Mouse (Mus musculus) heart, embryonic 14.5 days (tissue): ENCODE measurements around the gene Camsap2. TPM values are rescaled to one million over a fixed set of nuclear protein-coding genes. Genes with fewer than 3 reads are reported as not detected.
A peak's percentile ranks its signal among the peaks of the same experiment; 100 is the strongest.

Experiments used
- ATAC-seq: fragments of 200-750 bp; cut with Nextera tagmentation; 2 replicates; pipeline ENCODE4 v1.8.0; 2017; ENCODE audit warnings: low read depth, moderate TSS enrichment; ENCODE audit not compliant: insufficient number of reproducible peaks, insufficient read depth, low FRiP score
- H3K27ac ChIP-seq, 2 experiments: fragments of 200-500 bp in 1 of 2; fragments of 300-500 bp in 1 of 2; sonication (generic) in 1 of 2; replicated peaks in 1 of 2; 2 replicates each; pipeline ENCODE4 v1.5.1; 2012 to 2014; ENCODE audit warnings: low read depth in 2 of 2, low read length in 2 of 2, control low read depth in 1 of 2, mild to moderate bottlenecking in 1 of 2, mixed read lengths in 1 of 2; ENCODE audit not compliant: control insufficient read depth in 1 of 2, insufficient read depth in 1 of 2
- H3K27me3 ChIP-seq: fragments of 300-500 bp; sonication (generic); 2 replicates; pipeline ENCODE4 v1.6.1; 2014; ENCODE audit warnings: mild to moderate bottlenecking, low read length, control low read depth; ENCODE audit not compliant: control insufficient read depth, insufficient read depth
- H3K36me3 ChIP-seq: fragments of 300-500 bp; sonication (generic); 2 replicates; pipeline ENCODE4 v1.6.1; 2014; ENCODE audit warnings: mild to moderate bottlenecking, control low read depth, low read length, mixed read lengths; ENCODE audit not compliant: control insufficient read depth, insufficient read depth
- H3K4me1 ChIP-seq, 2 experiments: fragments of 200-500 bp in 1 of 2; fragments of 300-500 bp in 1 of 2; sonication (generic) in 1 of 2; 2 replicates each; pipeline ENCODE4 v1.6.1; 2012 to 2014; ENCODE audit warnings: low read length in 2 of 2, control low read depth in 1 of 2, mixed read lengths in 1 of 2; ENCODE audit not compliant: control insufficient read depth in 2 of 2, insufficient read depth in 2 of 2
- H3K4me2 ChIP-seq: fragments of 300-500 bp; sonication (generic); 2 replicates; pipeline ENCODE4 v1.6.1; 2014; ENCODE audit warnings: mild to moderate bottlenecking, low read length
- H3K4me3 ChIP-seq, 2 experiments: fragments of 200-500 bp in 1 of 2; fragments of 300-500 bp in 1 of 2; sonication (generic) in 1 of 2; 2 replicates each; pipeline ENCODE4 v1.5.1; 2012 to 2014; ENCODE audit warnings: low read length in 2 of 2, mild to moderate bottlenecking in 2 of 2, control low read depth in 1 of 2, low read depth in 1 of 2, moderate library complexity in 1 of 2; ENCODE audit not compliant: control insufficient read depth in 1 of 2, insufficient read depth in 1 of 2
- H3K9ac ChIP-seq: fragments of 300-500 bp; sonication (generic); 2 replicates; pipeline ENCODE4 v1.6.1; 2014; ENCODE audit warnings: mild to moderate bottlenecking, low read length
- H3K9me3 ChIP-seq: fragments of 300-500 bp; sonication (generic); 2 replicates; pipeline ENCODE4 v1.6.1; 2016; ENCODE audit warnings: low read length, control low read depth; ENCODE audit not compliant: control insufficient read depth
- WGBS: fragments of 180-500 bp; shearing (Covaris S2); extraction: QIAGEN DNeasy Blood & Tissue Kit; methylation state at CpG from one replicate; pipeline ENCODE4 v1.1.7; 2014; 5-methylcytosine and 5-hydroxymethylcytosine counted together
- polyA plus RNA-seq: library from polyadenylated mRNA; unstranded; fragments of >200 nt; fragmentation: Nextera tagmentation; extraction: Ambion mirVana; gene quantifications from 2 replicates; pipeline ENCODE4 v1.2.1, GENCODE M21; 2014

Camsap2 gene
- polyA plus RNA-seq, 1 experiment from 2014 or later, result 13.0 TPM

DNA sequence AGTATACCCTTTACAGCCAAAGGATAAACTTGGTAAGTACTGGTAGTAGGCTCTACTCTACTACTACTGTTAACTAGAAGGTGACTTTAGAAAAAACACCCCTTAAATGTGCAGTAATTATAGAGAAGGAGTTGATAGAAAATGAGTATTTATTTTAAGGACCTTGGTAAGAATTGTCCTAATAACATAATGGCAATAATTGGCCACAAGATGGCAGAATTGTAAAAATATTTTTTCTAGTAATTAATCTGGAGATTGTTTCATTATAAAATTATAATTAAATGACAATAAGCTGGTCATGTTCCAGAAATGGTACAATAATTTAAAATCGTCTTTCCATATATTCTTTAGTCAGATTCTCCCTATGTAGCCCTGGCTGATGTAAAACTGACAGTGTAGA lies 56.1 kb downstream of the Camsap2 start:
- no peak overlapping the region for H3K4me2 ChIP-seq
- 67% methylated on average over 1 of the region's 1 CpGs for WGBS
- H3K9me3 ChIP-seq, result no peaks in the 10 kb centered on the region
- H3K27me3 ChIP-seq, result no peaks in the 10 kb centered on the region
- no peak overlapping the region for H3K27ac ChIP-seq
- H3K36me3 ChIP-seq, result peaks cover 30% of the 10 kb centered on the region
- H3K4me1 ChIP-seq, result no peaks in the 10 kb centered on the region
- no peak for ATAC-seq
- no peak overlapping the region for H3K4me3 ChIP-seq
- no peak overlapping the region for H3K9ac ChIP-seq

DNA sequence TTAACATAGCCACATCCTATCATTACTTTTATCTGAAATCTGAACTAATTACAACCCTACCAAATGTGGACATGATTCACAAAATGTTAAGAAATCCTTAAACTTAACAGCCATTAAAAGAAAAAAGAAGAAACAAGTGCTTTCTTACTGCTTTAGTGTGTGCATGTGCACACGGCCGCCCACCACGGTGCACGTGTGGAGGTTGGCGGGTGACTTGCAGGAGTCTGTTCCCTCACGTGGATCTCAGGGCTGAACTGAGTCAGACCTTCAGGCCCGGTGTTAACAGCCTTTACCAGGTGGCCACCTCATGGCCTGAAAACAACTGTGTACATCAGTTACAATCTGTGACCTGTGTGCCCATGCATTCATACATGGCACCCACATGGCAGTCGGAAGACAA lies 68.5 kb downstream of the Camsap2 start:
- Histone ChIP-seq H3K36me3 (peaks cover 95% of the 10 kb centered on the region), H3K4me3 (no peak overlapping the region), H3K9ac (no peak overlapping the region), H3K9me3 (no peaks in the 10 kb centered on the region), H3K27me3 (no peaks in the 10 kb centered on the region), H3K4me1 (no peaks in the 10 kb centered on the region), H3K27ac (no peak overlapping the region), H3K4me2 (no peak overlapping the region)
- 90% methylated on average over 8 of the region's 8 CpGs for WGBS
- ATAC-seq, result no peak

DNA sequence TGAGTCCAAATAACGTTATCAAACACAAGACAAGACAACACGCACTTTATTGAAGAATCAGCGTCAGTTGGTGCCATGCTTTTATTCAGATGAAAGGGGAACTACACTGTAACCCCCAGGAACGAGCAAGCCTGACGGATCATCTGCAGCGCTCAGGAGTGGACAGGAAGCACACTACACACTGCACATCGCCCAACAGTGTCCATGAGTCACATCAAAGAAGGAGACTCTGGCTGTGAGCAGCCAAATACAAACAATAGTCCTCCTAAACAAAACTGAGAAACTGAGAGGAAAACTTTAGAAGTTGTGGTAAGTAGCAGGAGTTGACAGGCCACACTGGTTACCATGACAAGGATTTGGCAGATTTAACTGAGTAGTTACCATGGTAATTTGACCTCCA lies 77.7 kb downstream of the Camsap2 start:
- H3K4me2 ChIP-seq, result no peak overlapping the region
- WGBS, result 80% methylated on average over 7 of the region's 7 CpGs
- ATAC-seq, result no peak
- no peak overlapping the region for H3K4me3 ChIP-seq
- H3K27me3 ChIP-seq, result peaks cover 3% of the 10 kb centered on the region; the same call in 1 of the 2 replicates
- no peaks in the 10 kb centered on the region for H3K4me1 ChIP-seq
- H3K9me3 ChIP-seq, result no peaks in the 10 kb centered on the region
- no peak overlapping the region for H3K9ac ChIP-seq
- peaks cover 51% of the 10 kb centered on the region for H3K36me3 ChIP-seq
- H3K27ac ChIP-seq, result no peak overlapping the region

DNA sequence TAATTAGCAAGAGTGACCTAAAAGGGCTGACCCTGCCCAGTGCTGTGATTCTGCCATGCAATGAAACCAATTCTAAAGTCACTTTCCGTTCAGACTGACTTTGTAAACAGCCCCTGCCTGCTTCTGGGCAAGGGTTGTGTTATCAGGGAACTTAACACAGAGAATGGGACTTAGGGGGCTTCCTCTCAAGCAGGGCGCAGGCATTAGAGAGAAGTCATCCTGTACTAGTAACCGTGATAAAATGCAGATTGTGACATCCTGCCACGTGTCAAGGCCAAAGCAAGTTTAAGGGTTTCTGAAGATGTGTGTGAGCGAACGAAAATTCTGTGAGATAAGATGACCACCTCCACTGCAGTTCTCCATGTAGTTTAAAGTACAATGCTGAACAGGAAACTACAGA lies 79.8 kb downstream of the Camsap2 start:
- Histone ChIP-seq H3K9me3 (no peaks in the 10 kb centered on the region), H3K4me1 (no peaks in the 10 kb centered on the region), H3K4me2 (no peak overlapping the region), H3K4me3 (no peak overlapping the region), H3K9ac (no peak overlapping the region), H3K27ac (no peak overlapping the region), H3K27me3 (peaks cover 18% of the 10 kb centered on the region), H3K36me3 (peaks cover 31% of the 10 kb centered on the region)
- WGBS, result 23% methylated on average over 6 of the region's 6 CpGs
- ATAC-seq, result no peak

DNA sequence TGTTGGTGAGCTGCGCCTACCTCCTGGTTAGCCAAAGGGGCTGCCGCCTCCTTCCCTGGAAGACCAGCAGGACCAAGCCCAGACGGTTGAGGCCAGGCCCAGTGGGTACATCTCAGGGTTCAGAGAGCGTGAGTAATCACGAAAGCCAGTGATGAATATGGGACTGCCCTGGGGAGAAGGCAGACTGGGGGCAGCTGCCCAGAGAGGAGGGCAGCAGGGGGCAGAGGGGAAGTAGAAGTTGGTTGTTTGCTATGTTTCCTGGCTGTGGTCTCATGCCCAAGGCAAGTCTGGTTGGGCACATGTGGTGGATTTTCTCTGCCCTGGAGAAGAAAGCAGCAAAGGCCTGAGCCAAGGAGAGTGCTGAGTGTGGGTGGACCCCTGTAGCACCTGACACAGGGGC lies 82.5 kb downstream of the Camsap2 start:
- no peak overlapping the region for H3K27ac ChIP-seq
- no peak overlapping the region for H3K4me3 ChIP-seq
- ATAC-seq, result no peak
- H3K9me3 ChIP-seq, result no peaks in the 10 kb centered on the region
- 82% methylated on average over 5 of the region's 5 CpGs for WGBS
- H3K4me1 ChIP-seq, result peaks cover 7 to 13% of the 10 kb centered on the region in 2 experiments
- H3K36me3 ChIP-seq, result peaks cover 9% of the 10 kb centered on the region; the same call in 1 of the 2 replicates
- H3K4me2 ChIP-seq, result no peak overlapping the region
- H3K9ac ChIP-seq, result no peak overlapping the region
- peaks cover 46% of the 10 kb centered on the region for H3K27me3 ChIP-seq

DNA sequence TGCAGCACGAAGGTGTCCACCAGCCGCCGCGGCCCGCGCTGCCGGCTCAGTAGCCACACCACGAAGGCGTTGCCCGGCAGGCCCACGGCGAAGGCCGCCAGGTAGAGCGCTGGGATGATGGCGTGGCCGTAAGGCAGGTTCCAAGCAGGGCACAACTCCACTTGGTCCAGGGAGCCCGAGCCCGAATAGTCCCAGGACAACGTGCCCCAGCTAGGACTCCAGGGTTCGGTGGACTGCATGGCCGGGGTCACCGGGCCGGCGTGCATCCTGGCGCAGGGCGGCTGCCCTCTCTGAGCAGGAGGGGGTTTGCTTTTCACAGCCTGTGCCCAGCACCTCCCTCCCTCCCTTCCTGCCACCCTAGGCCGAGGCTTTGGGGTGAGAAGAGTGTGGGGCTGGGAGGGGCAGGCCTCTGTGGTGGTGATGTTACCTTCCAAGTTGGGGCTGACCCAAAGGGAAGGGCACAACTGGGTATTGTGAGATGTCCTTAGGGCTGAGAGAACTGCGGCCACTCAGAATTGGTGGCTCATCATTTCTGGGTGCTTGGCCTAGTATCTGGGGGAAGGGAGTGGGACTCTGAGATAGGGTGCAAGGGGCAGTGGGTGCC lies 85.2 kb downstream of the Camsap2 start, which contains the start of gene Gpr25:
Gpr25 (minus strand) TSS at position 239 of the 604 bp plus-strand sequence.
- peak within 1 kb of the TSS; percentile 96 for H3K4me2 ChIP-seq
- peak within 1 kb of the TSS; percentile 54 to 58 for H3K4me3 ChIP-seq
- H3K27ac ChIP-seq, result no peak within 1 kb of the TSS; a peak in 1 of 4 replicates
- WGBS, result 8% methylated on average over 27 of the region's 28 CpGs
- 0 out of 2 replicates have a peak, but pooled peaks have one; percentile 12 for ATAC-seq
- no peaks in the 10 kb centered on the region for H3K9me3 ChIP-seq
- H3K27me3 ChIP-seq, result peaks cover 64% of the 10 kb centered on the region
- H3K36me3 ChIP-seq, result no peaks in the 10 kb centered on the region
- H3K4me1 ChIP-seq, result peaks cover 7 to 16% of the 10 kb centered on the region in 2 experiments
- H3K9ac ChIP-seq, result peak within 1 kb of the TSS; percentile 68

DNA sequence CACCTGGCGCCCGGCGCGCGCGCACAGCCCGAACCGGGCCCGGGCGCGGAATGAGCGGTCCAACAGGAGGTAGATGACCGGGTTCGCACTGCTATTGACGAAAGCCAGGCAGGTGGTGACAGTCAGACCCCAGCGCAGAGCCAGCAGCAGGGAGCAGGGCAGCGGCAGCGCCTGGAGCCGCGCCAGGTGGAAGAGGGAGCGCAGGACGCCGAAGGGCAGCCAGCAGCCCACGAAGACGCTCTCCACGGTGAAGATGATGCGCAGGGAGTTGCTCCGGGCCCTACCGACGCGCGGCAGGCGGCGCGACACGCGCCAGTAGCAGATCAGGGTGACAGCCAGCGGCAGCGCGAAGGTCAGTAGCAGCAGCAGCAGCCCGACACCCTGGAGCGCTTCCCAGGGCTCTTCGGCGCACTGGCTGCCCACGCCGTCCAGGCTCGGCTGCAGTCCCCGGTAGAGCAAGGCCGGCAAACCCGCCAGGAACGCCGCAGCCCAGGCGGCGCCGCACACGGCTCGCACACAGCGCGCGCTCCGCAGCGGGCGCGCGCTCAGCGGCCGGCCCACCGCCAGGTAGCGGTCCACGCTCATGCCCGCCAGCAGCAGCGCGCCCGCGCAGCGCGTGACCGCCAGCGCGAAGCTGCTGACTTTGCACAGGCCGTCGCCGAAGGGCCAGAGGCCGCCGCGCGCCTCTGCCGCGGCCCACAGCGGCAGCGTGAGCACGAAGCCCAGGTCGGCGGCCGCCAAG lies 85.8 kb downstream of the Camsap2 start:
- no peak overlapping the region; a peak in 1 of 4 replicates for H3K27ac ChIP-seq
- H3K4me3 ChIP-seq, result peak overlapping the region; percentile 54 to 58
- peak overlapping the region; percentile 68 for H3K9ac ChIP-seq
- H3K27me3 ChIP-seq, result peaks cover 64% of the 10 kb centered on the region
- no peaks in the 10 kb centered on the region for H3K9me3 ChIP-seq
- H3K4me1 ChIP-seq, result peaks cover 7 to 19% of the 10 kb centered on the region in 2 experiments
- peak; percentile 60 for ATAC-seq
- WGBS, result 2% methylated on average over 89 of the region's 95 CpGs
- H3K36me3 ChIP-seq, result no peaks in the 10 kb centered on the region
- H3K4me2 ChIP-seq, result peak overlapping the region; percentile 96
